Mouse (Mus musculus) cerebellum, adult (tissue): ENCODE data around the gene Gm29133.

Experiments
- ATAC-seq: cut with Nextera tagmentation; 2 replicates; pipeline ENCODE4 v1.9.2; 2017; ENCODE audit warnings: mild to moderate bottlenecking, moderate library complexity, mixed read lengths; ENCODE audit not compliant: insufficient number of reproducible peaks, low FRiP score, low TSS enrichment

The Gm29133 gene

GRCm38 (mm10) chr3:75747897-75748296, at the start of gene Gm29133:
Gene Gm29133, plus strand, starts transcription at chr3:75748197.
- no peak for ATAC-seq

GRCm38 (mm10) chr3:75699088-75699487, 48.9 kb upstream of the Gm29133 start:
- no peak for ATAC-seq

- ATAC-seq, result no peak
Measured at GRCm38 (mm10) chr3:75701336-75701735, 46.7 kb upstream of the Gm29133 start.

GRCm38 (mm10) chr3:75706536-75706935, 41.5 kb upstream of the Gm29133 start:
- no peak for ATAC-seq

GRCm38 (mm10) chr3:75713678-75714295, 34.2 kb upstream of the Gm29133 start:
- no peak for ATAC-seq

GRCm38 (mm10) chr3:75720663-75721062, 27.3 kb upstream of the Gm29133 start:
- ATAC-seq, result peak; percentile 52; the same call in 1 of the 2 replicates

- ATAC-seq, result no peak
Measured at GRCm38 (mm10) chr3:75730982-75731600, 16.9 kb upstream of the Gm29133 start.

- ATAC-seq, result no peak
Measured at GRCm38 (mm10) chr3:75743664-75744437, 4.1 kb upstream of the Gm29133 start.

GRCm38 (mm10) chr3:75745343-75745742, 2.7 kb upstream of the Gm29133 start:
- no peak for ATAC-seq

- ATAC-seq, result no peak
Measured at GRCm38 (mm10) chr3:75763351-75763750, 15.4 kb downstream of the Gm29133 start.

GRCm38 (mm10) chr3:75774253-75774652, 26.3 kb downstream of the Gm29133 start:
- no peak for ATAC-seq

GRCm38 (mm10) chr3:75808001-75808400, 60.0 kb downstream of the Gm29133 start:
- no peak for ATAC-seq

- no peak for ATAC-seq
Measured at GRCm38 (mm10) chr3:75823934-75824333, 75.9 kb downstream of the Gm29133 start.

GRCm38 (mm10) chr3:75824458-75824857, 76.5 kb downstream of the Gm29133 start:
- no peak for ATAC-seq

GRCm38 (mm10) chr3:75834827-75835226, 86.8 kb downstream of the Gm29133 start:
- no peak for ATAC-seq

GRCm38 (mm10) chr3:75835286-75835967, 87.4 kb downstream of the Gm29133 start:
- no peak for ATAC-seq
